Mouse (Mus musculus) bone marrow, adult 2 months (tissue): ENCODE data around the gene Adora2b.

ENCODE experiments used
- CTCF ChIP-seq: fragments of 200-500 bp; IDR thresholded peaks from 2 replicates; pipeline ENCODE4 v1.5.1; 2011; ENCODE audit warnings: low read length, control low read depth; ENCODE audit not compliant: control insufficient read depth, insufficient read depth
- POLR2A ChIP-seq: fragments of 200-500 bp; IDR thresholded peaks from 2 replicates; pipeline ENCODE4 v1.6.1; 2011; ENCODE audit warnings: low read depth, mild to moderate bottlenecking, control low read depth, low read length, borderline replicate concordance; ENCODE audit not compliant: control insufficient read depth

DNA sequence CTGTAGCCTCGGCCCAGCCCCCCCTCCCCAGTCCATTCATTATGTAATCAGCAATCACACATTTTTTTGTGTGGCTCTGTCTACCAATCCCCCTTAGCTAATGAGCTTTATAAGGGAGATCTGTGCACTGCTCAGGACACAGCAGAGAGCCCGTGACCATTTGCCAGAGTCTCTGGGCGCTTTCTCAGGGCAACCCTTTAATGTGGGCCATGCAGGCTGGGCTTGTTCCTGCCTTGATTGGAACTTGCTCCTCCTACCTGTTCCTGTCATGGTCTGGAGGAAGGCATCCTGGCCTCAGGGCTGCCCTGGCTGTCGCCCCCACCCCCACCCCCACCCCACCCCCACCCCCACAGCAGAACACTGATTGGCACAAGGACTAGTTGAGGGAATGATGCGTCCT, 10.4 kb downstream of the Adora2b start:
- TF ChIP-seq POLR2A = no peak
- no peak for TF ChIP-seq CTCF
